Comparison of ENCODE assay signal across 11 mouse cellular contexts in the genomic region with DNA sequence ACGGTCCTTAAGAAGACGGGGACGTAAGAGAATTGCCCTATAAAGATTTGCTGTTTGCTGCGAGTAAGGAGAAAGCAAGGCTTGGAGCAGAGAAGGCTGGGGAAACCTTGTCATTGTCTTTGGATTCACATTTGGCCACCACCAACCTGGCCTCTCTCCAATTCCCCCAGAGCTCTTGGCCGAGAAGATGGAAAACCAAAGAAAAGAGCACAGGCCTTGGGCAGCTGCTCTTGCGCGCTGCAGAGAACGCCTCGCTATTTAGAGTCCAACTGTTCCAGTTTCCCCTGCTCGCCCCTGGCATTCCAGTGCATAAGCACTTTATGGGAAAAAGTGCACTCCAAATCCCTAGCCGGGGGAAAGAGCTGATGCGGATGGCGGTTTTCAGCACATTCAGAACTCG.
DNase-seq lines count a peak whose midpoint lies in the region; ATAC-seq and TF ChIP-seq lines count a peak whose summit lies in the region.
"Had no signal": no experiment of that assay in that cellular context is flagged by ENCODE, and none has a peak within 500 bp of the region (broad histone marks: within the 10 kb centered on the region; RNA-seq: fewer than 3 reads in every experiment).

No protein-coding gene starts in this region.

- H3K27ac ChIP-seq in heart, embryonic 13.5 days (replicated peaks): no peak overlapping the region; the same call in 1 of the 2 replicates
- no peak overlapping the region for H3K27ac ChIP-seq in limb, embryonic 14.5 days (replicated peaks; ENCODE audit: low read depth, low read length)
- no peak overlapping the region for H3K27ac ChIP-seq in kidney, embryonic 14.5 days (ENCODE audit: low read depth, low read length)
- no peak overlapping the region for H3K27ac ChIP-seq in liver, postnatal 0 days (ENCODE audit: low read depth)
- H3K27ac ChIP-seq: limb, embryonic 12.5 days had no signal

- peaks cover 8% of the 10 kb centered on the region for H3K4me1 ChIP-seq in heart, embryonic 13.5 days
- H3K4me1 ChIP-seq in limb, embryonic 14.5 days (ENCODE audit: control insufficient read depth, insufficient read depth, low read length): 0 out of 2 replicates have a peak, but pooled peaks cover 6% of the 10 kb centered on the region
- no peaks in the 10 kb centered on the region for H3K4me1 ChIP-seq in kidney, embryonic 14.5 days (ENCODE audit: control insufficient read depth, insufficient read depth, low read length)
- no peaks in the 10 kb centered on the region for H3K4me1 ChIP-seq in liver, postnatal 0 days (ENCODE audit: insufficient read depth)
- H3K4me1 ChIP-seq: limb, embryonic 12.5 days had no signal

- H3K27me3 ChIP-seq in heart, embryonic 13.5 days (replicated peaks): no peaks in the 10 kb centered on the region
- H3K27me3 ChIP-seq in limb, embryonic 14.5 days (ENCODE audit: control insufficient read depth, insufficient read depth, low read length): no peaks in the 10 kb centered on the region
- H3K27me3 ChIP-seq in kidney, embryonic 14.5 days (ENCODE audit: control insufficient read depth, insufficient read depth, low read length): no peaks in the 10 kb centered on the region
- H3K27me3 ChIP-seq in liver, postnatal 0 days (ENCODE audit: insufficient read depth, low read length): no peaks in the 10 kb centered on the region
- H3K27me3 ChIP-seq: CH12.LX; limb, embryonic 12.5 days had no signal

- TF ChIP-seq POLR2A in limb, embryonic 14.5 days (IDR thresholded peaks at IDR 0.05; ENCODE audit: borderline replicate concordance, extremely low read depth, insufficient read depth, insufficient read length): no peak

- no peak for DNase-seq in heart, postnatal 14 days
- peak; percentile 19 for DNase-seq in cerebellum, adult 11 months
- DNase-seq in frontal cortex, adult 2 months (ENCODE audit: extremely low spot score in 1 of 2, low spot score in 1 of 2): peak; percentile 20 to 66
- DNase-seq in limb, embryonic 14.5 days (ENCODE audit: low spot score): peak; percentile 27
- DNase-seq in liver, postnatal 0 days: no peak
- no peak for DNase-seq in kidney, adult 8-10 months
- DNase-seq: adrenal gland, adult 2 months had no signal

- TF ChIP-seq CTCF in liver, postnatal 0 days (IDR thresholded peaks at IDR 0.05; ENCODE audit: low read depth): no peak

- H3K9me3 ChIP-seq in heart, embryonic 13.5 days: no peaks in the 10 kb centered on the region
- H3K9me3 ChIP-seq in limb, embryonic 14.5 days (ENCODE audit: control insufficient read depth, low read length): no peaks in the 10 kb centered on the region
- no peaks in the 10 kb centered on the region for H3K9me3 ChIP-seq in kidney, embryonic 14.5 days (ENCODE audit: control insufficient read depth, low read length)
- no peaks in the 10 kb centered on the region for H3K9me3 ChIP-seq in liver, postnatal 0 days (ENCODE audit: low read length)
- H3K9me3 ChIP-seq: limb, embryonic 12.5 days had no signal

- no peaks in the 10 kb centered on the region for H3K36me3 ChIP-seq in heart, embryonic 13.5 days
- no peaks in the 10 kb centered on the region for H3K36me3 ChIP-seq in limb, embryonic 14.5 days (ENCODE audit: control insufficient read depth, insufficient read depth, low read length)
- H3K36me3 ChIP-seq in kidney, embryonic 14.5 days (ENCODE audit: control insufficient read depth, insufficient read depth, low read length): no peaks in the 10 kb centered on the region
- H3K36me3 ChIP-seq in liver, postnatal 0 days (replicated peaks; ENCODE audit: insufficient read depth, low read length): no peaks in the 10 kb centered on the region
- H3K36me3 ChIP-seq: limb, embryonic 12.5 days had no signal

- TF ChIP-seq EP300 in liver, postnatal 0 days (IDR thresholded peaks at IDR 0.05; ENCODE audit: low read depth): no peak

- H3K9ac ChIP-seq in heart, embryonic 13.5 days: no peak overlapping the region
- H3K9ac ChIP-seq in limb, embryonic 14.5 days (ENCODE audit: low read depth, low read length, severe bottlenecking): no peak overlapping the region
- H3K9ac ChIP-seq in kidney, embryonic 14.5 days (ENCODE audit: low read depth, low read length): no peak overlapping the region
- no peak overlapping the region for H3K9ac ChIP-seq in liver, postnatal 0 days (replicated peaks)
- H3K9ac ChIP-seq: limb, embryonic 12.5 days had no signal

- no peak for ATAC-seq in heart, embryonic 13.5 days (ENCODE audit: extremely low read depth, insufficient number of reproducible peaks, low FRiP score, low TSS enrichment)
- no peak for ATAC-seq in limb, embryonic 14.5 days (ENCODE audit: low FRiP score, low read depth)
- ATAC-seq in kidney, embryonic 14.5 days (ENCODE audit: low FRiP score, low TSS enrichment): no peak
- no peak for ATAC-seq in liver, postnatal 0 days

- peak overlapping the region; percentile 22; the same call in 1 of the 2 replicates for H3K4me2 ChIP-seq in heart, embryonic 13.5 days
- H3K4me2 ChIP-seq in limb, embryonic 14.5 days (replicated peaks; ENCODE audit: low read depth, low read length, severe bottlenecking): no peak overlapping the region
- H3K4me2 ChIP-seq in kidney, embryonic 14.5 days (replicated peaks; ENCODE audit: low read depth, low read length): no peak overlapping the region
- H3K4me2 ChIP-seq in liver, postnatal 0 days (ENCODE audit: low read depth, low read length): no peak overlapping the region
- H3K4me2 ChIP-seq: limb, embryonic 12.5 days had no signal

- no peak overlapping the region for H3K4me3 ChIP-seq in heart, embryonic 13.5 days
- no peak overlapping the region for H3K4me3 ChIP-seq in limb, embryonic 14.5 days (replicated peaks; ENCODE audit: low read length)
- H3K4me3 ChIP-seq in kidney, embryonic 14.5 days (ENCODE audit: low read length): no peak overlapping the region
- H3K4me3 ChIP-seq in liver, postnatal 0 days (ENCODE audit: low read depth, low read length): no peak overlapping the region
- H3K4me3 ChIP-seq: limb, embryonic 12.5 days had no signal

- WGBS in heart, embryonic 13.5 days: 69% methylated on average over 14 of the region's 14 CpGs
- WGBS in limb, embryonic 14.5 days: 58% methylated on average over 14 of the region's 14 CpGs
- WGBS in kidney, embryonic 14.5 days: 78% methylated on average over 14 of the region's 14 CpGs
- 79% methylated on average over 14 of the region's 14 CpGs for WGBS in liver, postnatal 0 days (ENCODE audit: insufficient replicate concordance)

- intact Hi-C loops in heart, postnatal 14 days (cut with DNase I): no loop called here

Comparison
In these comparisons a context has a peak if more than half of its experiments do, and no peak if none do; other contexts are left out.
1. DNase-seq: peak in cerebellum, adult 11 months (single experiment), frontal cortex, adult 2 months (2 of 2) and limb, embryonic 14.5 days (single experiment); none in heart, postnatal 14 days (0 of 2), liver, postnatal 0 days (single experiment) and kidney, adult 8-10 months (0 of 2).